Mouse (Mus musculus) olfactory bulb, adult 2 months (tissue): ENCODE results near the gene Tmem56.

Experiments used
- CTCF ChIP-seq: fragments of 200-500 bp; IDR thresholded peaks from 2 replicates; pipeline ENCODE4 v1.5.1; 2012; ENCODE audit warnings: low read depth, mild to moderate bottlenecking, low read length, moderate library complexity; ENCODE audit not compliant: insufficient read depth
- POLR2A ChIP-seq: fragments of 200-500 bp; IDR thresholded peaks from 2 replicates; pipeline ENCODE4 v1.6.1; 2012; ENCODE audit warnings: mild to moderate bottlenecking, low read depth, low read length, moderate library complexity; ENCODE audit not compliant: insufficient read depth

GRCm38 (mm10) chr3:121250048-121250447, 32.9 kb downstream of the Tmem56 start:
- TF ChIP-seq POLR2A (no peak), CTCF (no peak)
